Mouse (Mus musculus): ENCODE results near the gene Mia.

GRCm38 (mm10) chr7:27153205-27153764 lies 27.7 kb downstream of the Mia start, which contains the start of gene Cyp2t4:
- TF ChIP-seq CTCF (conservative IDR thresholded peaks at IDR 0.05 in 1 of 2, IDR thresholded peaks at IDR 0.05 in 1 of 2; ENCODE audit: low read depth in 2 of 2, low read length in 2 of 2), result no peak
- TF ChIP-seq MAFK (IDR thresholded peaks at IDR 0.05; ENCODE audit: insufficient replicate concordance, low read length), result no peak
- TF ChIP-seq CHD1 (IDR thresholded peaks at IDR 0.05; ENCODE audit: low read depth, low read length), result no peak
- no peak for TF ChIP-seq POLR2AphosphoS2 (IDR thresholded peaks at IDR 0.05; ENCODE audit: low read depth, low read length)
- TF ChIP-seq EP300 (IDR thresholded peaks at IDR 0.05; ENCODE audit: low read length), result no peak
- no peak for TF ChIP-seq E2F4 (IDR thresholded peaks at IDR 0.05; ENCODE audit: insufficient replicate concordance, low read depth, low read length)
- no peak for TF ChIP-seq POLR2A (IDR thresholded peaks at IDR 0.05; ENCODE audit: low read depth, low read length)
